Mouse (Mus musculus) layer of hippocampus, adult 2 months (tissue): ENCODE data around the gene Bcar3. TPM values are rescaled to one million over a fixed set of nuclear protein-coding genes. Genes with fewer than 3 reads are reported as not detected.
"Not testable (repeated sequence)": the region's sequence is repeated elsewhere in the genome, so short reads cannot be mapped to it uniquely, and the experiment has no call there.

Source experiments
- DNase-seq, 2 experiments: peaks; one replicate each; pipeline ENCODE4 v3.0.0; 2022; ENCODE audit warnings: low spot score in 2 of 2
- H3K27ac ChIP-seq: fragments of 200-600 bp; 2 replicates; pipeline ENCODE4 v1.8.1; 2022
- H3K4me3 ChIP-seq: fragments of 200-600 bp; 2 replicates; pipeline ENCODE4 v1.8.1; 2022; ENCODE audit warnings: mild to moderate bottlenecking
- CTCF ChIP-seq: fragments of 200-600 bp; conservative IDR thresholded peaks from 2 replicates; pipeline ENCODE4 v1.8.1; 2022; ENCODE audit warnings: antibody characterized with exemption, mild to moderate bottlenecking, moderate library complexity
- long read RNA-seq, 2 experiments: library from polyadenylated mRNA; stranded (forward); transcript quantifications; one replicate each; pipeline ENCODE4 v2.0.0; 2021; ENCODE audit warnings: borderline mapping rate in 2 of 2
- total RNA-seq, 2 experiments: library from RNA; stranded (reverse); gene quantifications; 2 replicates each; pipeline ENCODE4 v1.2.3; 2021

The Bcar3 gene
- total RNA-seq: 10 to 100 TPM in 1 of 2 experiments, 1 to 10 TPM in 1; 9.4 to 10.0 TPM
- long read RNA-seq, experiment 1, transcript Bcar3-201 (12 exons, 3,311 nt): major isoform, 16 of 23 reads
- long read RNA-seq, experiment 1, partial matches to known transcripts: 3 of 23 reads
- long read RNA-seq, experiment 1, other reads (novel, unspliced or antisense): 4 of 23 reads
- long read RNA-seq, experiment 2, transcript Bcar3-201 (12 exons, 3,311 nt): major isoform, 17 of 23 reads
- long read RNA-seq, experiment 2, partial matches to known transcripts: 3 of 23 reads
- long read RNA-seq, experiment 2, other reads (novel, unspliced or antisense): 3 of 23 reads

GRCm38 (mm10) chr3:122293954-122294850 lies at the start of gene Bcar3:
Gene Bcar3 (plus strand): TSS chr3:122294136.
- Histone ChIP-seq H3K4me3 (peak within 1 kb of the TSS; percentile 94), H3K27ac (peak within 1 kb of the TSS; percentile 100)
- peak; percentile 90 to 95 for DNase-seq
- no peak for TF ChIP-seq CTCF

GRCm38 (mm10) chr3:122244759-122245158 lies 49.2 kb upstream of the Bcar3 start:
- TF ChIP-seq CTCF: no peak
- Histone ChIP-seq H3K27ac (peak overlapping the region; percentile 78), H3K4me3 (peak overlapping the region; percentile 47)
- no peak for DNase-seq

DNA sequence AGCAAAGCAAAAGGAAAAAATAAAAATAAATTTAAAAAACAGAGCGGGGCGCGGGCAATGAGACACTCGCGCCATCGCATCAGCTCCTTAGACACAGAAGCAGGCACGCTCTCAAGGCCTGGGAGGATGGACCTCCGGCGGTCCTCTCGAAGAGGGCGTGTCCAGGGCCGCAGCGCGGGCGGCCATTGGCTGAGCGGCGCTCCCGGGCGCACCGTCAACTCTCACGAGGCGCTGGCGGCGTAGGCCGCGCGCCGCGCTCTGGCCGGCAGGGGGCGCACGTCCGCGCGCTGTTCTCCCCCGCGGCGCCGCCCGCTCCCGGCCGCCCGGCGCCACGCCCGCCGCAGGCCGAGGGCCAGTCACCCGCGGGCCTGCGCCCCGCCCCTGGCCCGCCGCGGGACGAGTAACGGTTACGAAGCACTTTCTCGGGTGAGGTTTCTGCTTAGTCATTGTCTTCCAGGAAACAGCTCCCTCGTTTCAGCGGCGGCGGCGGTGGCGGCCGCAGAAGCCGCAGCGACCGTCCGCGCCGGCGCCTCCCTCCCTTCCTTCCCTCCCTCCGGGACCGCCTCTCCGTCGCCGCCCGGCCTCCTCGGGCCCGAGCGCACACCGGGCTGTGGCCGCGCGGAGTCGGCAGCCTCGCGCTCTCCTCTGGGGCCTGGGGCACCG lies 48.6 kb upstream of the Bcar3 start, which contains the start of gene Gclm:
Gene Gclm (plus strand): TSS at position 343 of the 663 bp plus-strand sequence.
- peak within 1 kb of the TSS; percentile 92 for H3K27ac ChIP-seq
- DNase-seq: peak; percentile 89 to 90
- peak within 1 kb of the TSS; percentile 92 for H3K4me3 ChIP-seq
- TF ChIP-seq CTCF: peak; percentile 70

GRCm38 (mm10) chr3:122245878-122246332 lies 48.0 kb upstream of the Bcar3 start:
- TF ChIP-seq CTCF: peak; percentile 59
- Histone ChIP-seq H3K4me3 (peak overlapping the region; percentile 92), H3K27ac (peak overlapping the region; percentile 92)
- DNase-seq: peak in 1 of 2 experiments; percentile 7

DNA sequence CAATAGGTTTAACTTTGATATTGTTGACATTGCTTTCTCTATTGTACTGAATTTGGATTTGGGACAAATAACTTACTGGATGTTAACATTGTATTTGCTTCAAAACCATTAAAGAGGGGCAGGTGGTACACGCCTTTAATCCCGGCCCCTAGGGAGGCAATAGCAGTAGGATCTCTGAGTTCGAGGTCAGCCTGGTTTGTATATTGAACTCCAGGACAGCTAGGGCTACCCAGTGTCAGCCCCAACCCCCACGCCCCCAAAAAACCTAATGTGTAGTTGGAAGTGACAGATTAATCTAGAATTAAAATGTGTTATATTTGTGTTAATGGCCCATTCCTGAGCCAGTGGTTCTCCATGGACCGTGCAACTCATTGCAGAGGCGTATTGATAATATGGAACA lies 47.5 kb upstream of the Bcar3 start:
- H3K4me3 ChIP-seq: peak overlapping the region; percentile 92
- H3K27ac ChIP-seq: peak overlapping the region; percentile 92
- 0 out of 2 replicates have a peak, but pooled peaks have one; percentile 1 for TF ChIP-seq CTCF
- no peak for DNase-seq

GRCm38 (mm10) chr3:122246986-122247767 lies 46.8 kb upstream of the Bcar3 start:
- TF ChIP-seq CTCF: no peak
- Histone ChIP-seq H3K27ac (no peak overlapping the region), H3K4me3 (peak overlapping the region; percentile 92)
- DNase-seq: no peak

DNA sequence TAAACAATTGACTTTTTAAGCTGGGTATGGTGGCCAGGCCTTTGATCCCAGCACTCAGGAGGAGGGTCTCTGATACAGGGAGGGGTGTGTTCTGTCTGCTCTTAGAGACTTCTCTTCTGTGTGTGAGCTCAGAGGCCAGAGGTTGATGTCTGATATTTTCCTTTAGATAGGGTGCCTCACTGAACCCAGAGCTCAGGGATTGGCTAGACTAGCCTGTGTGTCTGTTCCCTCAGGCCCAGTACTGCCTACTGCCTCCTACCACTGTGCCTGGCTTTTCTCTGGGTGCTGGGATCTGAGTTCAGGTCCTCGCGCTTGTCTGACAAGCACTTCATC lies 46.2 kb upstream of the Bcar3 start:
- TF ChIP-seq CTCF: no peak
- DNase-seq: no peak
- H3K27ac ChIP-seq: no peak overlapping the region
- no peak overlapping the region; the same call in 1 of the 2 replicates for H3K4me3 ChIP-seq

DNA sequence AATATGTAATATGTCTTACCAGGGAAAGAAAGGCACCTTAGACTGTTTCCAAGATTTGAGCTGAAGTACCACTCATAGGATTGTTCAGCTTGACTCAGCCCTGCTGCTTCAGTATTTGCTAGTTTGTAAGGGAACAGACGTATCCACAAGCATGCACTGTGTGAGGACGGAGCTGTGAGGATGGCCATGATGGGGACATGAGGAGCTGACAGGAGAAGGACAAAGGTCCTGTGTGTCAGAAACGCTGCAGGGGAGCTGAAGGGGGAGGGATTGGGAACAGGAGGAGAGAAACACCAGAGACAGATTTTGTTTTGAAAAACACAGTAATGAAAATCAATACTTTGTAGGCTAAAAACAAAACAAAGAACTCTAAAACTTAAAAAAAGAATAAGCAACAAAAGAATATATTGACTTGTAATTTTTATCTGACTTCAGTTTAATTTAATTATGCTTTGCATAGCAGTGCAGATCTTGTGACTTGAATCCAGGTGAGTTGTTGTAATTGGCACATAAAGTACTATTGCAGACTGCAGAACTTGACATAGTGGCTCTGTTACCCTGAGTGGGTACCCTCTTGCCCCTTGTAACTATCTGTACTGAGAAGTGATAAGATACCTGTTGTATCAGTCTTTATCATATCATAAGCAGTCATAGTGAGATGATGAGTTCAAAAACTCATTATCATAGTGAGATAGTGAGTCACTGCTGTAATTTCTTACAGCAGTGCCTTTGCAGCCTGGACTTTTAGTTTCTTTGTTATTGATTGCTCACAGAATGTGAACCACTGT lies 41.3 kb upstream of the Bcar3 start:
- TF ChIP-seq CTCF: no peak
- H3K27ac ChIP-seq: peak overlapping the region; percentile 39; the same call in 1 of the 2 replicates
- no peak for DNase-seq
- no peak overlapping the region for H3K4me3 ChIP-seq

DNA sequence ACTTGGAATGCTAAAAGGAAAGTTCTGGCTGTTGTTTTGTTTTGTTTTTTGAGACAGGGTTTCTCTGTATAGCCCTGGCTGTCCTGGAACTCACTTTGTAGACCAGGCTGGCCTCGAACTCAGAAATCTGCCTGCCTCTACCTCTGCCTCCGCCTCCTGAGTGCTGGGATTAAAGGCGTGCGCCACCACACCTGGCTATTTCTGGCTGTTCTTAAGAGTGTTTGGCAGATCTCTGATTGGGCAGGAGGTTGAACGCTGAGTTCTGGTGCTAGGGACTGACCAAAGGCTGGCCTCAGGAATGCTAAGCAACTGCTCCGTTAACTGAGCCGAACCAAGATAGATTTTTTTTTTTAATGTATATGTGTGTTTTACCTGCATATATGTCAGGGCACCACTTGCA lies 39.9 kb upstream of the Bcar3 start:
- not testable (repeated sequence) for DNase-seq, H3K27ac ChIP-seq, H3K4me3 ChIP-seq

- no peak overlapping the region for H3K27ac ChIP-seq
- peak; percentile 49 for TF ChIP-seq CTCF
- no peak for DNase-seq
- H3K4me3 ChIP-seq: no peak overlapping the region
Measured at GRCm38 (mm10) chr3:122269986-122270385, 23.9 kb upstream of the Bcar3 start.

DNA sequence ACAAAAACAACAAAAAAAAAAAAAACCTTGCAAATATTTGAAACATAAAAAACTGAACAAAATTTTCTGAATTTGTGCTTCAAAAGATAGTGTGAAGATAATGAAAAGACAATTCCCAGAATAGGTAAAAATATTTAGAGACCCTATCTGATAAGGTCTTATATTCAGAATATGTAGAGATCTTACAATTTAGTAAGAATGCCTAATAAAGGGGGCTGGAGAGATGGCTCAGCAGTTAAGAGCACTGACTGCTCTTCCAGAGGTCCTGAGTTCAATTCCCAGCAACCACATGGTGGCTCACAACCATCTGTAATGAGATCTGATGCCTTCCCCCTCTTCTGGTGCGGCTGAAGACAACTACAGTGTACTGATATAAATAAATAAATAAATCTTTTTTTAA lies 21.4 kb upstream of the Bcar3 start:
- not testable (repeated sequence) for H3K4me3 ChIP-seq, H3K27ac ChIP-seq, DNase-seq
